Mouse (Mus musculus) small intestine, adult 2 months (tissue): ENCODE measurements around the gene Fbxl8.

Source experiments
- CTCF ChIP-seq: fragments of 200-500 bp; IDR thresholded peaks from 2 replicates; pipeline ENCODE4 v1.5.1; 2012; ENCODE audit warnings: low read depth, mild to moderate bottlenecking, control low read depth, inconsistent platforms, low read length, moderate library complexity, mixed read lengths; ENCODE audit not compliant: insufficient replicate concordance, insufficient read length; ENCODE audit errors: extremely low read depth
- POLR2A ChIP-seq: fragments of 200-500 bp; IDR thresholded peaks from 2 replicates; pipeline ENCODE4 v1.6.1; 2012; ENCODE audit warnings: low read depth, mild to moderate bottlenecking, control low read depth, inconsistent platforms, low read length, moderate library complexity

GRCm38 (mm10) chr8:105295895-105296573 lies 31.6 kb downstream of the Fbxl8 start, which contains the start of gene Exoc3l:
- TF ChIP-seq CTCF (no peak), POLR2A (no peak)
